8 mouse cellular contexts compared by ENCODE assay signal in genomic region chrX:74392535-74393443, GRCm38 (mm10). TPM values are rescaled to one million over a fixed set of nuclear protein-coding genes. Genes with fewer than 3 reads are reported as not detected.
DNase-seq lines count a peak whose midpoint lies in the region; ATAC-seq lines count a peak whose summit lies in the region.

Gene Fam3a, minus strand, starts transcription at chrX:74393272.
Gene Ikbkg, plus strand, starts transcription at chrX:74393290.

- peak; percentile 99 for ATAC-seq in inflammation-experienced regulatory T-cells, adult 6 months

- DNase-seq in adipocyte (ENCODE audit: low spot score), result peak; percentile 87
- DNase-seq in embryo, embryonic 10 days (ENCODE audit: low spot score), result peak; percentile 90
- DNase-seq in gastrocnemius, postnatal 10 days, result peak; percentile 62
- DNase-seq in left cerebral cortex, postnatal 14 days (ENCODE audit: low spot score in 2 of 2), result peak; percentile 80 to 83
- peak; percentile 88 for DNase-seq in mesoderm, embryonic 11.5 days (ENCODE audit: low read depth, low spot score)
- peak; percentile 80 to 84 for DNase-seq in right cerebral cortex, postnatal 36 days (ENCODE audit: low spot score in 2 of 2)
- peak; percentile 83 for DNase-seq in yolk sac, embryonic 10.5 days (ENCODE audit: low spot score)

- intact Hi-C loops in left cerebral cortex, postnatal 14 days (cut with DNase I), result no loop called here

RNA-seq across cellular contexts. Expression of gene Fam3a, which starts in this region (rescaled TPM):
- total RNA-seq in gastrocnemius, postnatal 10 days (2021), result 10 to 100 TPM; 18.3 to 18.4 TPM
- 10 to 100 TPM; 15.0 to 30.8 (median 30.5) TPM for polyA plus RNA-seq in inflammation-experienced regulatory T-cells, adult 6 months (2017; shearing (Covaris generic))
- 10 to 100 TPM; 20.0 to 27.0 TPM for total RNA-seq in left cerebral cortex, postnatal 14 days (2021)

RNA-seq across cellular contexts. Expression of gene Ikbkg, which starts in this region (rescaled TPM):
- 10 to 100 TPM; 25.1 to 27.5 TPM for total RNA-seq in gastrocnemius, postnatal 10 days (2021)
- polyA plus RNA-seq in inflammation-experienced regulatory T-cells, adult 6 months (2017; shearing (Covaris generic)), result 10 to 100 TPM; 34.9 to 43.6 (median 39.3) TPM
- 10 to 100 TPM; 41.9 to 46.8 TPM for total RNA-seq in left cerebral cortex, postnatal 14 days (2021)

Comparison
In these comparisons a context has a peak if more than half of its experiments do, and no peak if none do; other contexts are left out.
1. Peak in every context shown above with its lines: DNase-seq and ATAC-seq.